Mouse (Mus musculus): ENCODE results near the gene Scgb3a1. TPM values are rescaled to one million over a fixed set of nuclear protein-coding genes. Genes with fewer than 3 reads are reported as not detected.

The Scgb3a1 gene
- polyA plus RNA-seq (2012; ENCODE audit: low replicate concordance) = not detected in 2 replicates

GRCm38 (mm10) chr11:49663310-49663709, at the start of gene Scgb3a1:
Gene Scgb3a1 (plus strand): TSS chr11:49663610.

GRCm38 (mm10) chr11:49712555-49713335, 49.3 kb downstream of the Scgb3a1 start, which contains the start of gene Cnot6:
Gene Cnot6 (minus strand): TSS chr11:49712723.

Other genes starting within 250 kb of the Scgb3a1 start
- not detected in 2 replicates for gene Olfr1389, start 240.5 kb upstream of the Scgb3a1 start, polyA plus RNA-seq (2012; ENCODE audit: low replicate concordance)
- gene Olfr1388, start 227.0 kb upstream of the Scgb3a1 start, polyA plus RNA-seq (2012; ENCODE audit: low replicate concordance) = not detected in 2 replicates
- not detected in 2 replicates for gene Olfr1387, start 208.3 kb upstream of the Scgb3a1 start, polyA plus RNA-seq (2012; ENCODE audit: low replicate concordance)
- gene Olfr1386, start 198.6 kb upstream of the Scgb3a1 start, polyA plus RNA-seq (2012; ENCODE audit: low replicate concordance) = not detected in 2 replicates
- not detected in 2 replicates for gene Olfr1385, start 174.5 kb upstream of the Scgb3a1 start, polyA plus RNA-seq (2012; ENCODE audit: low replicate concordance)
- not detected in 2 replicates for gene Olfr1384, start 156.9 kb upstream of the Scgb3a1 start, polyA plus RNA-seq (2012; ENCODE audit: low replicate concordance)
- gene Olfr1383, start 144.0 kb upstream of the Scgb3a1 start, polyA plus RNA-seq (2012; ENCODE audit: low replicate concordance) = not detected in 2 replicates
- not detected in 2 replicates for gene Olfr1382, start 135.4 kb upstream of the Scgb3a1 start, polyA plus RNA-seq (2012; ENCODE audit: low replicate concordance)
- gene Olfr1381, start 120.2 kb upstream of the Scgb3a1 start, polyA plus RNA-seq (2012; ENCODE audit: low replicate concordance) = not detected in 2 replicates
- not detected in 2 replicates for gene Olfr1380, start 106.7 kb upstream of the Scgb3a1 start, polyA plus RNA-seq (2012; ENCODE audit: low replicate concordance)
- 0.18 and 1.1 TPM in 2 replicates for gene Flt4, start 54.3 kb upstream of the Scgb3a1 start, polyA plus RNA-seq (2012; ENCODE audit: low replicate concordance)
- 14.2 and 28.8 TPM in 2 replicates for gene Cnot6, start 49.1 kb downstream of the Scgb3a1 start, polyA plus RNA-seq (2012; ENCODE audit: low replicate concordance)
- gene Gfpt2, start 130.6 kb downstream of the Scgb3a1 start, polyA plus RNA-seq (2012; ENCODE audit: low replicate concordance) = not detected in 2 replicates
- gene Mapk9, start 183.1 kb downstream of the Scgb3a1 start, polyA plus RNA-seq (2012; ENCODE audit: low replicate concordance) = 11.5 and 13.7 TPM in 2 replicates
- gene Rasgef1c, start 238.2 kb downstream of the Scgb3a1 start, polyA plus RNA-seq (2012; ENCODE audit: low replicate concordance) = 0.05 and 0.13 TPM in 2 replicates

Data from hematopoietic multipotent progenitor cell, adult 10-12 weeks (in vitro differentiated cells).